Mouse (Mus musculus) retina, embryonic 14.5 days (tissue): Measurements from ENCODE around the gene Clec4e.
"Not testable (repeated sequence)": the region's sequence is repeated elsewhere in the genome, so short reads cannot be mapped to it uniquely, and the experiment has no call there.

ENCODE experiments used
- DNase-seq: peaks from one replicate; pipeline ENCODE4 v3.0.0-alpha.2; 2015; ENCODE audit warnings: low spot score

The Clec4e gene

GRCm38 (mm10) chr6:123289753-123290152 lies at the start of gene Clec4e:
TSS of gene Clec4e (minus strand) at chr6:123289870.
- no peak for DNase-seq

- DNase-seq: no peak
Observed at GRCm38 (mm10) chr6:123332503-123332902, 42.8 kb upstream of the Clec4e start.

- no peak for DNase-seq
Observed at GRCm38 (mm10) chr6:123308033-123308432, 18.4 kb upstream of the Clec4e start, which contains the start of gene Vmn2r19. TSS of gene Vmn2r19 (plus strand) at chr6:123308333.

DNA sequence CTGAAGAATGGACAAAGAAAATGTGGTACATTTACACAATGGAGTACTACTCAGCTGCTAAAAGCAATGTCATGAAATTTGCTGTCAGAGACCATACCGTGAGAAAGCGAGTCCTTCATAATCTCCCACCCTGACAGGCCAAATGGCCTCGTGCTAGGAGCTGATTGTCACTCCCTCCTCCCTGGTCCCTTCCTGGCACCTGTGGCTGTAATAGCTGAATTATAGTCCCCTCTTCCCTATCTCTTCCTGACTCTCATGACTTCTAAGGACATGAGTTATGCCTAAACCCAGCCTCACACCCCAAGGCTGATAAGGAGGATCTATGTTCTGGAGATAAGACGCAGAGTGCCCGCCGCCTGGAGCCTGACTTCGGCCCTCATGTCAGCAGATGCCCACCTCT lies 16.6 kb upstream of the Clec4e start:
- not testable (repeated sequence) for DNase-seq

DNA sequence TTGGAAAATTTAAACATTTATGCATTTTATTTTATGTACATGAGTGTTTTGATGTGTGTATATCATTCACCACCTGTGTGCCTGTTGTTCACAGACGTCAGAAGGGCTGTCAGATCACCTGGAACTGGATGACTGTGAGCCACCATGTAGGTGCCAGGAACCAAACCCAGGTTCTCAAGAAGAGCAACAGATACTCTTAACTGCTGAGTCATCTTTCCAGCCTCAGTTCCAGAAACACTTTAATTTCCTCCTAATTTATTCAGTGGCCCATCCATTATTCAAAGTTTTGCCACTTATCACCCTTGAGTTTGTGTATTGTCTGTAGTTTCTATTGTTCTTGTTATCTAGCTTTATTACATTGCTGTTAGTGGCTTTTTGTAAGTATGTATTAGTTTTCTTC lies 7.0 kb upstream of the Clec4e start:
- no peak for DNase-seq

DNA sequence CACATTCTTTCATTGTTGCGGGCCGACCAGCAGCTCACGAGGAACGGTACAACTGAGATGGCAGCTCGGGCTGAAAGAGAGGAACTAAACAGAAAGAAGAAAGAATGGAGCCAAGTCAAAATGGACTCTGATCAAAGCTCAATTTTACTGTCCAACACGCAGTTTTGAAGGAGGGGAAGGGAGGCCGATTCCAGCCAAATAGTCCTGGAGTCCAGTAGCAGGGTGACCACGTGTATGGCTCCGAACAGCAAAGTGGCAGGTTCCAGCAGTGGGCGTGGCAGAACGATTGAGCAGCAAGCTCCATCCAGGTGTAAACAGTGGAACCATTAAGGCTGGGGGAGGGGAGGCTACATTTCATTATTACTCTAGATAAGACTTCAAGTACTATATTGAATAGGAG lies 3.8 kb upstream of the Clec4e start:
- not testable (repeated sequence) for DNase-seq

GRCm38 (mm10) chr6:123292751-123293400 lies 3.2 kb upstream of the Clec4e start:
- no peak for DNase-seq

DNA sequence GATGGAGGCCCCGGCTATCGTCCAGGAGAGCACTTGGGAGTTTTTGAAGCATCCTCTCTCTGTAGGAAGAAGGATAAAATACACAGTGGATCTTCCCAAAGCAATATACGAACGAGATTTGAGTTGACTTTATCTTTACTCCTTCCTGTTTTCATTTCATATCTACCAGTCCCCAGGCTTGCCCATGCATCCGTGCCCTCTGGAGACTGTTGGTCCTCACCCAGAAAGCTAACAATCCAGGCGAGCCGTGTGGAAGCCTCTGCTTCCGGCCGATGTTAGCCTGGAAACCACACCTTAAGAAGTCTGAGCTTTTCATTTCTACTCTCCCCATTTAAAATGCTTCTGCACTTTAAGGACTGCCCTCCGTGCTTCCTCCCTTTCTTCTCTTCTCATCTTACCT lies 739 bp downstream of the Clec4e start:
- no peak for DNase-seq

- DNase-seq: no peak
Observed at GRCm38 (mm10) chr6:123286311-123286710, 3.4 kb downstream of the Clec4e start.

- no peak for DNase-seq
Observed at GRCm38 (mm10) chr6:123279443-123279842, 10.2 kb downstream of the Clec4e start.

DNA sequence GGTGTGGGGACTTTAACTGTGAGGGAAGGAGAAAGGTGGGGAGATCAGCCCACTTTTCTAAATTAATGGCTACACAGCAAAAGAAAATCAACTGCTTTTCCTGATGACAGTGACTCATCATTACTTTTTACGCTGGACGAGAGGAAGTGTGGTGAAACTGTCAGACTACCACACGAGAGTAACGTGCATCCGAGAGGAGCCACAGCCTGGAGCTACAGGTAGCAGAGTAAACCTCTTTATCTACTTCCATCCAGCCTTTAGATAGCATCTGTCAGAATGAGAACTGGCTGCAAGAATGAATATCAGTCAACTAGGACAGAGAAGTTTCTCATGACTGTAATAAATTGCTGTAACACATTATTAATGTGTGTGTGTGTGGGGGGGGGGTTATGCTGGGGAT lies 22.7 kb downstream of the Clec4e start:
- no peak for DNase-seq

DNA sequence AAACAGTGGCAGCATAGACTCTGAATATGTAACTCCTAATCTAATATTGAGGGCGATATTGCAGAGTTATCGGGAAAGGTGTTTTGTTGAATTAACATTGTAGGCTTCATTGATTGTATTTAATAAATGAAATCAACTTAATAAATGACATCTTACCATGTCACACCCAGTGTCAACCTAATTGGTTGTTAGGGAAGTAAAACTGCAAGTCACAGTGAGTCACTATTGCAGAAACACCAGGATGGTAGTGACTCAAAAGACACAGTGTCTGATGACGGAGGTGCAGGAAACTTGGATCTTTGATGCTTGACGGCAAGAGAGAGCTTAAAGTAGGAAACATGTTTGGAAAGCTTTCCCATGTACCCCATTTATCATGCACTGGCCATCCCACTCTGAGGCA lies 23.9 kb downstream of the Clec4e start:
- no peak for DNase-seq

GRCm38 (mm10) chr6:123264194-123264593 lies 25.5 kb downstream of the Clec4e start:
- no peak for DNase-seq

DNA sequence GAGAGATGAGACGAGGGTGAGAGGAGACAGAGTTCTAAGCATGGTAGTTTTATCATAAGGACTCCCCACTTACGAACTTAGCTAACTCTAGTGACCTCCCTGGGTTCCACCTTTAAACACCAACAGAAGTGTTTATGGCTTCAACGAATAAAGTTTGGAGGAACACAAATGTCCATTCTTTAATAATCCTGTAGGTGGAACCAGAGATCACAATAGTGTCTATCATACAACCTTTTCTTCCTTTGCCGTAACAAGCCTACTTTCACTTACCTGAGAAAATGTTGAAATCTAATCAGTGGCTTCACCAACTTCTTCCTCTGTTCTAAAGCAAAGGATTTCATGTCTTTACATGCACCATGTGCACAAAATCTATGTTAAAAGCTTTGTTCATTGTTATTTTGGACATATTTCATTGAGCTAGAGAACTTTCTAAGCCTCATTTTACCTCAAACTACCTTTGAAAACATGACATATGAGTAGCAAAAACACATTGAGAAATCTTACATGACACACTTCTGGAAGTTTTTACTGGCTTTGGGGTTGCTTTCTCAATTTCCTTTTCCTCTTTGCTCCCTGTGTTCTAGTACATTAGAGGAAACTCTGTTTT lies 28.0 kb downstream of the Clec4e start, which contains the start of gene Clec4d:
Gene Clec4d (plus strand): TSS at position 557 of the 607 bp plus-strand sequence.
- DNase-seq: no peak

DNA sequence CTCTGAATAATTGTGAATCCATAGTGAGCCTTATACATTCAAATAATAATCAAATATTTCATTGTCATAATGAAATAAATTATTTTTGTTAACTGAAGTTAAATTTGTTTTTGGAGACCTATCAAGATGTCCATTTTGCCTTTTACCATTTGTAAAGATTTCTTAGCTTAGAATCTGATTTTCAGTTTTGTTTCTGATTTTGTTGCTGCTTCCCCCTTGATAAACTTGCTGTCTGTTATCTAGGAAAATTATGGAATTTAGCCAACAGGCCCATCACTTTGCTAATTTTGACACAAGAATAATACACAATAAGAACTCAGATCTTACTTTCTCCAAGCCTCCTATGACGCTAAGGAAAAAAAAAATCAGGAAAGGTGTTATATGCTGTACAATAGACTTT lies 28.8 kb downstream of the Clec4e start:
- DNase-seq: no peak

DNA sequence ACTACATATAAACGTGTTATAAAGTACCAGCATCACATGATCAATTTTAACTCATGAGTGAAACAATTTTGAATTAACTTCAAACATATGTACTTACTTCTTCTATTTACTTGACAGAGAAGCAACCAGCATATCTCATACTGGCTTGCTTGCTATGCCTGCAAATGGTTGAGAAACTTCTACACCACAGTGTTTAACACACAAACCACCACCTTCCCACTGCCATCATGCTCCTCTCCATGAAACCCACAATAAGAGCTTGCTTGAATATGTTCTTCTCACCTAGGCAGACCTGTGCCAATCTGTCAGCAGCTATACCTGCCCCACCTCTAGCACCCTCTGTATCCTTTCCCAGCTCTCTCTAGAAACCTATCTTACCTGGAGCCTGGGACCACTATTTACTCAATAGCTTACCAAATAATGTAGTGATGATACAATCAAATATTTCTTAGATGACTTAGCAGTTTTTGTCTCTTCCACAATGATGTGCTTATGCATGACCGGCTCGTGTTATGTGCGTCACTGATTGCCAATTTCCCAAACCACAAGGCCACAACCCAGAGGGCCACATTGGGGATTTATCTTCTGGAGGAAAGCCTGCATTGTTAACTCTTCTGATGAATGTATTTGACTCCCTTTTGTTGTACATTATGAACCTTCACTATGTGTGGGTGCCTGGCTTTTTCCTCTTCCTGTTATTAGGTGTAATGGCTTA lies 29.6 kb downstream of the Clec4e start:
- DNase-seq: no peak

- DNase-seq: no peak
Observed at GRCm38 (mm10) chr6:123258946-123259345, 30.7 kb downstream of the Clec4e start.

DNA sequence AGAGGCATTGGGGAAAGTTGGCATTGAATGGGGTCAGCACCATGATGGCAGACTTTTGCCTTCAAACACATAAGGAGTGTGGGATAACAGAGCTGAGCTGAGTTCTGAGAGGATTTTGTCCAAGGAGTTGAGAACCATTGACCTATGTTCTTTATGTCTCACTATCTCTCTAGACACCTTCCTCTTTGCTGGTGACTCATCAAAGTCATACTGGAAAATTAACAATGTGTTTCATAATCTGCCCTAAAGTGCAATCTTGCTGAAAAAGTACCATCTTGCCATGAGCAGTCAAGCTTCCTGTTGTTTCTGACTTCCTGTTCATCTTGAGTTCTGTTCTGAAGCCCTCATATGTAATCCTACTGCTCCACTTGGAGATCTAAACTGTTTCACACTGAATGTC lies 36.9 kb downstream of the Clec4e start:
- DNase-seq: no peak

- DNase-seq: not testable (repeated sequence)
Observed at GRCm38 (mm10) chr6:123248862-123249261, 40.8 kb downstream of the Clec4e start.

GRCm38 (mm10) chr6:123244201-123244600 lies 45.5 kb downstream of the Clec4e start:
- DNase-seq: no peak

DNA sequence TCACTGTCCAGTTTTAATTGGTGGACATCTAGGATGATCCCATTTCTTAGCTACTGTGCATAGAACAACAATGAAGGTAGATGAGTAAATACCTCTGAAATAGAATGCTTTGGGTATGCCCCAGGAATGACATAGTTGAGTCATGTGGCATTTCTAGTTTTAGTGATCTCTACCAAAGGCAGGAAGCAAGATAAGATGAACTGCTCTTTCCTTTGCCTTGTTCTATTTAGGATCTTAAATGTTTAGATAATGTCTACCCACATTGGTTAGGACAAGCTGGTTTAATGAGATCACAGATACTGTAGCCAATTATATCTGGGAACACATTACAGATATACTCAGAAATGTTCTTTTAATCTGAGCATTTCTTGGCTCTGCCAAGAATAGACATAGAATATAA lies 52.1 kb downstream of the Clec4e start:
- DNase-seq: no peak
